Mouse (Mus musculus) cerebellum, adult (tissue): ENCODE results near the gene Trip4.
A peak's percentile ranks its signal among the peaks of the same experiment; 100 is the strongest.
"Not testable (repeated sequence)": the region's sequence is repeated elsewhere in the genome, so short reads cannot be mapped to it uniquely, and the experiment has no call there.

Experiments used
- ATAC-seq: cut with Nextera tagmentation; 2 replicates; pipeline ENCODE4 v1.9.2; 2017; ENCODE audit warnings: mild to moderate bottlenecking, moderate library complexity, mixed read lengths; ENCODE audit not compliant: insufficient number of reproducible peaks, low FRiP score, low TSS enrichment

Gene Trip4

GRCm38 (mm10) chr9:65799770-65800169, 108.8 kb downstream of the Trip4 start:
- peak; percentile 58; the same call in 1 of the 2 replicates for ATAC-seq

DNA sequence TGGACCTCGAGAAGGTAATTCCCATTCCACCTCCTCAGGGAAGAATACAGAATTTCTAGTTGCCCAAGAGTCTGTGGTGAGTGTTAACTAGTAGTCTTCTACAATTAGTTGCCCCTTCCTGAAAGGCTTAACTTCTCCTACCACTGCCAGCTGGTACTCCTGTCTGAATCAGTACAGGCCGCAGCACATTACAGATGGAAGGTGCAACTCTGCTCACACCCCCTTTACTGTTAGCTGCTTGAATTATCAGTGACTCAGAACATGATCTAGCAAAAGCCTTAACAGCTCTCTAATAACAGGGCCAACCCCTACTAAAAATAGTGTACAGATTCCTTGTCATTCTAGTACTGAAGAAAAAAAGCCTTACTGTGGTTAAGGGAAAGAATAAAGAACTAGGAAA, 112.9 kb downstream of the Trip4 start:
- ATAC-seq, result no peak

DNA sequence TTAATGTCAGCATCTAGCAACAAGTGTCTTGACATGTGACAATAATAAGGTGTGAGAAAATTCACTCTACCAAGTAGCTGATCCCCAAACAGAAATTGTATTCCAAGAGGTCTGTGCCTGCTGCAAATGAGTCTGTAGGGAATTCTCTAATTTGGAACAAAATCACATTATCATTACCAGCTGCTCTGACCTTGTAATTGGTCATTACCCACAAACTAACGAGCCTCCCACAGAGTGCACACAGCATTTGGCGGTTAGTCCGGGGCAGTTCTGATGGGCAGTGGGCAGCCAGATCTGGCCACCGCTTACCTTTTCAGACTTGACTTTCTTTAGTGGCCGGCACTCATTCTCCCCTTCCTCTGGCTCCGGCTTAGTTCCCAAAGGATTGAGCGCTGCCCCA, 114.3 kb downstream of the Trip4 start:
- no peak for ATAC-seq

GRCm38 (mm10) chr9:65793506-65793905, 115.1 kb downstream of the Trip4 start:
- ATAC-seq, result no peak

DNA sequence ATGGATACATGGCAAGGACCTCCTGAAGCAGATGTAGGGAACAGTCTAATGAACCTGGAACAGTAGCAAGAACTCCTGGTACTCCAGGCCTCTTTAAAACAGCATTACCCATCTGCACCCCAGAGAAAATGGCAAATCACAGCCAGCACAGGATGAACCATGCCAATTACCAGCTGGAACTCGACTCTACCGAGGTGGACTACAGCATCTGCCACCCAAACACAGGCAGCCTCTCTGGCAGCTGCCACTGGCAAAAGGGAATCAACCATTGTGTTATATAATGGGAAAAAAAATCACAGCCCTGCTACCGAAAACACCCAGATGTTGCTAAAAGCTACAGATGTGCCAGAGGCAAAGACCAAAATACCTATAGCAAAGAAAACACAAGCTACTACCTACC, 115.5 kb downstream of the Trip4 start:
- no peak for ATAC-seq

GRCm38 (mm10) chr9:65791846-65792245, 116.7 kb downstream of the Trip4 start:
- no peak for ATAC-seq

- ATAC-seq, result no peak
These were observed 117.5 kb downstream of the Trip4 start for GRCm38 (mm10) chr9:65791106-65791505.

- no peak for ATAC-seq
These were observed 118.8 kb downstream of the Trip4 start for GRCm38 (mm10) chr9:65789788-65790187.

DNA sequence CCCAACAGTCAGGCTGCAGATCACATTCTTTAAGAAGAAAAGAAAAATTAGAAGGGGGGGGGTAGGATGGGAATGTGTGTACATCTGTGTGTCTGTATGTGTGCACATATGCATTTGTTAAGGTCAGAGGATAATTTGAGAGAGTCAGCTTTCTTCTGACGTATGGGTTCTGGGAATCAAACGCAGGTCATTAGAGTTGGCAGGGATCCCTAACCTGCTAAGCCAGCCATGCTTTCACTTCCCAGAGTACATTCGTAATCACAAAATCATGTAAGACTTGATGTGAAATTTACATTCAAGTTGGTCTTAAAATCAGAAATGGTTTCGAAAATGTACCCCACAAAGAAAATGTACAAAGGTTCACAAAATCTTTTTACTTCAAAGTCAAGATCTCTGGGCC, 120.0 kb downstream of the Trip4 start:
- ATAC-seq, result no peak

- no peak for ATAC-seq
These were observed 120.7 kb downstream of the Trip4 start for GRCm38 (mm10) chr9:65787829-65788344.

- ATAC-seq, result peak; percentile 72; the same call in 1 of the 2 replicates
These were observed 121.5 kb downstream of the Trip4 start for GRCm38 (mm10) chr9:65786885-65787787.

DNA sequence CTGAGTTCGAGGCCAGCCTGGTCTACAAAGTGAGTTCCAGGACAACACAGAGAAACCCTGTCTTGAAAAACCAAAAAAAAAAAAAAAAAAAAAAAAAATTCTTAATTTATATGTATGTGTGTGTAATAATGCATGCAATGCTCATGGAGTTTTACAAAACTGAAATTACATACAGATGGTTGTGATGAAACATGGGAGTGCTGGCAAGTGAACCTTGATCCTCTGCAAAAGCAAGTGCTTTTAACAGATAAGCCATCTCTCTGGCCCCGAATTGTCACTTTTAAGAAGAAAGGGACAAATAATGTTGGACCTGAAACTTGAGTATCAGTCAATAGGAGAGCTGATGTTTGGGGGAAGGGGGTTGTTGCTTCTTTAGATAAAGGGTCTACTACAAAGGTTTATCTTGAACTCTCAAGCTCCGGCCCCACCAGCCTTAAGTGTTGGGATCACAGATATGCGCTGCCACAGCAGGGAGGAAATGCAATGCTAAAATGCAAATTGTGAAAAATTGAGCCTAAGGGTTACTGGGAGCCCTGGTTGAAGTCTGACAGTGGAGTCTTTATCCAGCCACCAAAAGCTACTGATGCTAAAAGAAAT, 122.7 kb downstream of the Trip4 start:
- no peak for ATAC-seq

DNA sequence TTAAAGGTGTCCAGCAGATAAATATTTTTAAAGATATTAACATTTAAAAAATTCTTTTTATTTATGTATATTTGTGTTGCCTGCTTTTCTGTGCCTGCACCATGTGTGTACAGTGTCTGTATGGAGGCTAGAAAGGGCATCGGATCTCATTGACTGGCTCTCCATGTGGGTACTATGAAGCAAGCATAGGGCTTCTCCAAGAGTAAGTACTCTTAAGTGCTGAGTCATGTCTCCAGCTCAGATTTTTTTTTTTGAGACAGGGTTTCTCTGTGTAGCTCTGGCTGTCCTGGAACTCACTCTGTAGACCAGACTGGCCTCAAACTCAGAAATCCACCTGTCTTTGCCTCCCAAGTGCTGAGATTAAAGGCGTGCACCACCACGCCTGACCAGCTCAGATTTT, 129.0 kb downstream of the Trip4 start:
- ATAC-seq, result not testable (repeated sequence)
